Mouse (Mus musculus) T-helper 17 cell (primary cell): ENCODE measurements around the gene 9130019O22Rik.

Source experiments
- in situ Hi-C, 2 experiments: fragments of 300-600 bp; cut with MboI, MseI; formaldehyde crosslinking; loops; 1 replicate in 1 of 2; 2 replicates in 1 of 2; pipeline ENCODE4 v1.15.1; 2025; ENCODE audit warnings: high pct_unique_total_duplicates in 2 of 2

Gene 9130019O22Rik

GRCm38 (mm10) chr7:127342888-127343287 lies 44.1 kb downstream of the 9130019O22Rik start:
- in situ Hi-C loops, result loop anchor here (5.0 kb wide), 1 partner anchor 81 kb away; the partner anchor contains the start of gene Dctpp1 (in 2 of the 2)

GRCm38 (mm10) chr7:127342332-127342731 lies 44.6 kb downstream of the 9130019O22Rik start:
- in situ Hi-C loops, result loop anchor here (5.0 kb wide), 1 partner anchor 80 kb away; the partner anchor contains the start of gene Dctpp1 (in 2 of the 2)

GRCm38 (mm10) chr7:127341861-127342260 lies 45.1 kb downstream of the 9130019O22Rik start:
- in situ Hi-C loops, result loop anchor here (5.0 kb wide), 1 partner anchor 80 kb away; the partner anchor contains the start of gene Dctpp1 (in 2 of the 2)

GRCm38 (mm10) chr7:127341356-127341755 lies 45.6 kb downstream of the 9130019O22Rik start:
- in situ Hi-C loops, result loop anchor here (5.0 kb wide), 1 partner anchor 79 kb away; the partner anchor contains the start of gene Dctpp1 (in 2 of the 2)

- in situ Hi-C loops, result no loop called here
Observed at GRCm38 (mm10) chr7:127337636-127338035, 49.3 kb downstream of the 9130019O22Rik start.

- in situ Hi-C loops, result no loop called here
Observed at GRCm38 (mm10) chr7:127335604-127336003, 51.4 kb downstream of the 9130019O22Rik start.

GRCm38 (mm10) chr7:127333240-127333639 lies 53.7 kb downstream of the 9130019O22Rik start:
- in situ Hi-C loops, result loop anchor here in 1 of 2 experiments (5.0 kb wide), 1 partner anchor 776 kb away; no protein-coding TSS in a partner anchor
